8 mouse cellular contexts compared by ENCODE assay signal in the genomic region with DNA sequence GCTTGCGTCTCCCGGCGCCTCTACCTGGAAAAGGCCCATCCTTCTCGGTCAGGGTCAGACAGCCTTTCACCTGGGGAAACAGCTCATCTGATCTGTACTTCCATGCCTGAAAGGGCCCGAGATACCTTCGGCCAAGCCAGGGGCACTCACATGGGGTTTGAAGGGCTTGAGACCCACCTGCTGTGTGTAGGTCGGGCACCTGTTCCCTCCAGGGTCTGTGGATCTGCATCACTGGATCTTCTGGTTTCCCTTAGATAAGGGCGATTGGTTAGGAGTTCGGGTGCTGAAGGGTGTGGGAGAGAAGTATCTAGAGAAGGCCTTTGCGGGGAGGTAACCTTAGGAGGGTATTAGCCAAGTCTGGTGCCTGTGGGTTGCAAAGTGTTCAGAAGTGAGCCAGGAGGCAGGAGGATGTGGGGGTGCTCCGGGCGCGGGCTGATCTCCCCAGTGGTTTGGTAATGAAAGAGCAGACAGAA. TPM values are rescaled to one million over a fixed set of nuclear protein-coding genes. Genes with fewer than 3 reads are reported as not detected.
DNase-seq lines count a peak whose midpoint lies in the region; ATAC-seq lines count a peak whose summit lies in the region.

No protein-coding gene starts in this region.

- H3K27ac ChIP-seq in heart, embryonic 13.5 days (replicated peaks), result peak overlapping the region; percentile 80
- H3K27ac ChIP-seq in midbrain, embryonic 11.5 days (ENCODE audit: low read depth, low read length), result peak overlapping the region; percentile 25; the same call in 1 of the 2 replicates

- H3K9me3 ChIP-seq in heart, embryonic 13.5 days, result no peaks in the 10 kb centered on the region; the same call in 1 of the 2 replicates
- H3K9me3 ChIP-seq in midbrain, embryonic 11.5 days (ENCODE audit: control insufficient read depth, low read length), result no peaks in the 10 kb centered on the region

- WGBS in heart, embryonic 13.5 days, result under 1% methylated on average over 13 of the region's 13 CpGs
- under 1% methylated on average over 13 of the region's 13 CpGs for WGBS in midbrain, embryonic 11.5 days

- H3K27me3 ChIP-seq in heart, embryonic 13.5 days (replicated peaks), result no peaks in the 10 kb centered on the region
- H3K27me3 ChIP-seq in midbrain, embryonic 11.5 days (ENCODE audit: control insufficient read depth, insufficient read depth, low read length), result no peaks in the 10 kb centered on the region

- peak; percentile 83 for ATAC-seq in common myeloid progenitor, adult 5-6 weeks (replicated peaks; ENCODE audit: low read depth, poor library complexity, severe bottlenecking)
- peak; percentile 21; the same call in 1 of the 2 replicates for ATAC-seq in heart, embryonic 13.5 days (ENCODE audit: extremely low read depth, insufficient number of reproducible peaks, low FRiP score, low TSS enrichment)
- ATAC-seq in midbrain, embryonic 11.5 days (ENCODE audit: low FRiP score), result peak; percentile 63

- H3K36me3 ChIP-seq in heart, embryonic 13.5 days, result peaks cover 8% of the 10 kb centered on the region
- no peaks in the 10 kb centered on the region for H3K36me3 ChIP-seq in midbrain, embryonic 11.5 days (ENCODE audit: control insufficient read depth, insufficient read depth, low read length)

- H3K4me2 ChIP-seq in heart, embryonic 13.5 days, result peak overlapping the region; percentile 97
- H3K4me2 ChIP-seq in midbrain, embryonic 11.5 days, result peak overlapping the region; percentile 94

- H3K4me1 ChIP-seq in heart, embryonic 13.5 days, result peaks cover 18% of the 10 kb centered on the region
- H3K4me1 ChIP-seq in midbrain, embryonic 11.5 days (ENCODE audit: control insufficient read depth, insufficient read depth, low read length), result no peaks in the 10 kb centered on the region

- peak overlapping the region; percentile 90 for H3K9ac ChIP-seq in heart, embryonic 13.5 days
- H3K9ac ChIP-seq in midbrain, embryonic 11.5 days (ENCODE audit: low read length), result peak overlapping the region; percentile 83

- peak; percentile 33 to 76 for DNase-seq in adrenal gland, adult (ENCODE audit: inconsistent age in 2 of 2, low spot score in 1 of 2)
- no peak for DNase-seq in adrenal gland, adult 8-10 months
- peak; percentile 6 to 23 for DNase-seq in CD8-positive naive resting alpha-beta T cell, adult 2 months (ENCODE audit: low read depth in 2 of 2, low spot score in 2 of 2)
- DNase-seq in kidney, postnatal 4 days, result peak; percentile 29 to 53
- DNase-seq in midbrain, embryonic 11.5 days (ENCODE audit: low spot score, missing footprints), result peak; percentile 96
- DNase-seq in thymus, postnatal 0 days (ENCODE audit: low spot score), result peak; percentile 60

- peak overlapping the region; percentile 76 for H3K4me3 ChIP-seq in heart, embryonic 13.5 days
- peak overlapping the region; percentile 76 for H3K4me3 ChIP-seq in midbrain, embryonic 11.5 days (ENCODE audit: low read depth, low read length)

RNA-seq across cellular contexts. Expression of a gene that starts 0.6 kb away (rescaled TPM):
- 10 to 100 TPM in 3 of 4 experiments, 1 to 10 TPM in 1; 8.8 to 15.1 (median 12.5) TPM for total RNA-seq in adrenal gland, adult 8-10 months (2022)
- total RNA-seq in common myeloid progenitor, adult 5-6 weeks (2017), result 30.0 and 30.8 TPM in 2 replicates
- polyA plus RNA-seq in heart, embryonic 13.5 days (2015; fragmentation: Nextera tagmentation; extraction: Ambion mirVana), result 26.9 and 27.3 TPM in 2 replicates
- polyA plus RNA-seq in midbrain, embryonic 11.5 days (2014; fragmentation: Nextera tagmentation; extraction: Ambion mirVana), result 26.4 and 29.9 TPM in 2 replicates
- polyA plus RNA-seq in thymus, postnatal 0 days (2015; fragmentation: Nextera tagmentation; extraction: Ambion mirVana), result 8.3 and 8.4 TPM in 2 replicates

RNA-seq across cellular contexts. Expression of a gene that starts 29.6 kb away (rescaled TPM):
- total RNA-seq in adrenal gland, adult 8-10 months (2022), result 10 to 100 TPM; 16.6 to 30.8 (median 26.7) TPM
- total RNA-seq in common myeloid progenitor, adult 5-6 weeks (2017), result 4.0 and 4.5 TPM in 2 replicates
- 26.2 and 27.9 TPM in 2 replicates for polyA plus RNA-seq in heart, embryonic 13.5 days (2015; fragmentation: Nextera tagmentation; extraction: Ambion mirVana)
- 7.1 and 8.4 TPM in 2 replicates for polyA plus RNA-seq in midbrain, embryonic 11.5 days (2014; fragmentation: Nextera tagmentation; extraction: Ambion mirVana)
- 3.9 and 5.7 TPM in 2 replicates for polyA plus RNA-seq in thymus, postnatal 0 days (2015; fragmentation: Nextera tagmentation; extraction: Ambion mirVana)

RNA-seq across cellular contexts. Expression of a gene that starts 57.4 kb away (rescaled TPM):
- total RNA-seq in adrenal gland, adult 8-10 months (2022), result 1 to 10 TPM in 2 of 4 experiments, under 1 TPM in 2; 0.83 to 2.3 (median 1.4) TPM
- total RNA-seq in common myeloid progenitor, adult 5-6 weeks (2017), result 0.92 and 1.2 TPM in 2 replicates
- 17.4 and 19.3 TPM in 2 replicates for polyA plus RNA-seq in heart, embryonic 13.5 days (2015; fragmentation: Nextera tagmentation; extraction: Ambion mirVana)
- polyA plus RNA-seq in midbrain, embryonic 11.5 days (2014; fragmentation: Nextera tagmentation; extraction: Ambion mirVana), result 1.6 and 2.2 TPM in 2 replicates
- polyA plus RNA-seq in thymus, postnatal 0 days (2015; fragmentation: Nextera tagmentation; extraction: Ambion mirVana), result 1.7 and 6.4 TPM in 2 replicates

Comparison
In these comparisons a context has a peak if more than half of its experiments do, and no peak if none do; other contexts are left out.
1. ATAC-seq: peak in every context shown above with its lines; median percentile 83 in common myeloid progenitor, adult 5-6 weeks; 63 in midbrain, embryonic 11.5 days; 21 in heart, embryonic 13.5 days.